Comparison of ENCODE assay signal across 11 mouse cellular contexts in the genomic region with DNA sequence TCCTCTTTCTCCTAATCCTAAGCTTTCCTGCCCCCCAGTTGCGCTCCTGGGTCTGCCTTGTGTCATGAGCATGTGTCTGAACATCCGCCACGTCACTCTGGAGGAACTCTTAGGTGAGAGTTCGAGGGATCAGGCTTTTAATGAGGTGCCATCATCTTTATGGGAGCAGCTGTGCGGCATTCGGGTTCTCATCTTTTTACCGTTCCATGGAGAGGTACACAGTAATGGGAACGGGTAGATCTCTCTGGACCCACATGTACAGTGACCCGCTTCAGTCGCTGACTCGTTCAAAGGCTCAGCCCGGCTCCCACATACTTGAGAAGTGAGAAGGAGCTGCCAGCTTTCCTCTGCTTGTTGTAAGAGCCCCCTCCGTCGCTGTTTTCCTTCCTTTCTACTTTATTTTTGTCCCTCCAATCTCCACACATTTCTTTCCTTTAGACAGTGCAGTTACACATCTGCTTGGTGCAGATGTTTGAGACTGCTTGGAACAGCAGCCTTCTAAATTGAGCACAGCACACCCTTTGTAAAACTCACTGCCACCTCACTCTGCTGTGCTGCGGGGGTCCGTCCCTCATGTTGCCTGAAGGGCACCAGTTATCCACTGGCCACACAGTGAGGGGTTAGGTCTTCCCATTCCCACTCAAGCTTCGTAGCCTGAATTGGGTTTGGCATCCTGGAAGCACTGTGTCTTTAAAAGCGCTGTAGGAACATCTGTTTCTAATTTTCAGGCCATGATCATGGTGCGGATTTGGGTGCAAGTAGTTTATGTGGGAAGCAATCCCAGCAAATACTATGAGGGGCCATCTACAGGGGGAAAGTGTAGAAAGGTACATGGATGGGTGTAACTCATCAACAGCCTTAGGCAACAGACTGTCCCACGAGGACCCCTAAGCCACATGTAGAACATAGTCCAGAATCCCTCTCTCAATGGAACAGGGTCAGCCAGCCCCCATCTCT.
DNase-seq lines count a peak whose midpoint lies in the region; ATAC-seq lines count a peak whose summit lies in the region.
"Had no signal": no experiment of that assay in that cellular context is flagged by ENCODE, and none has a peak within 500 bp of the region (broad histone marks: within the 10 kb centered on the region; RNA-seq: fewer than 3 reads in every experiment).

No protein-coding gene starts in this region.

- no peak overlapping the region for H3K9ac ChIP-seq in heart, embryonic 13.5 days
- no peak overlapping the region for H3K9ac ChIP-seq in stomach, embryonic 16.5 days (ENCODE audit: low read length)

- H3K9me3 ChIP-seq in heart, embryonic 13.5 days = no peaks in the 10 kb centered on the region
- H3K9me3 ChIP-seq in stomach, embryonic 16.5 days (replicated peaks; ENCODE audit: control insufficient read depth, low read length) = no peaks in the 10 kb centered on the region

- H3K4me1 ChIP-seq in heart, embryonic 13.5 days = peaks cover 35% of the 10 kb centered on the region
- no peaks in the 10 kb centered on the region for H3K4me1 ChIP-seq in stomach, embryonic 16.5 days (ENCODE audit: control insufficient read depth, insufficient read depth, low read length)

- DNase-seq in heart, adult 8-10 months (ENCODE audit: low spot score) = peak; percentile 42
- DNase-seq in heart, postnatal 14 days = no peak
- DNase-seq in right cerebral cortex, postnatal 25 days = peak; percentile 12
- no peak for DNase-seq in right cerebral cortex, postnatal 10 days (ENCODE audit: low spot score in 2 of 2)
- DNase-seq in cerebellum, postnatal 10 days = no peak
- DNase-seq: cerebellum, adult 9-10 months; layer of hippocampus, postnatal 36 days had no signal

- H3K36me3 ChIP-seq in heart, embryonic 13.5 days = no peaks in the 10 kb centered on the region
- no peaks in the 10 kb centered on the region for H3K36me3 ChIP-seq in stomach, embryonic 16.5 days (ENCODE audit: control insufficient read depth, insufficient read depth, low read length)

- no peak overlapping the region for H3K4me2 ChIP-seq in heart, embryonic 13.5 days
- H3K4me2 ChIP-seq in stomach, embryonic 16.5 days (ENCODE audit: low read depth, low read length) = no peak overlapping the region

- ATAC-seq in heart, embryonic 13.5 days (ENCODE audit: extremely low read depth, insufficient number of reproducible peaks, low FRiP score, low TSS enrichment) = no peak
- ATAC-seq in stomach, embryonic 16.5 days (ENCODE audit: insufficient read depth, low FRiP score) = no peak
- no peak for ATAC-seq in megakaryocyte progenitor cell, adult 5-6 weeks (replicated peaks; ENCODE audit: poor library complexity)
- ATAC-seq: forebrain, embryonic 14.5 days had no signal

- intact Hi-C loops in heart, postnatal 14 days (cut with DNase I) = no loop called here

- 61% methylated on average over 20 of the region's 20 CpGs for WGBS in heart, embryonic 13.5 days
- 69% methylated on average over 20 of the region's 20 CpGs for WGBS in stomach, embryonic 16.5 days

- no peaks in the 10 kb centered on the region for H3K27me3 ChIP-seq in heart, embryonic 13.5 days (replicated peaks)
- H3K27me3 ChIP-seq in stomach, embryonic 16.5 days (ENCODE audit: control insufficient read depth, insufficient read depth, low read length) = no peaks in the 10 kb centered on the region

- no peak overlapping the region for H3K4me3 ChIP-seq in heart, embryonic 13.5 days
- no peak overlapping the region for H3K4me3 ChIP-seq in stomach, embryonic 16.5 days (replicated peaks; ENCODE audit: low read length)

- peak overlapping the region; percentile 12 for H3K27ac ChIP-seq in heart, embryonic 13.5 days (replicated peaks)
- H3K27ac ChIP-seq in stomach, embryonic 16.5 days (ENCODE audit: low read length) = peak overlapping the region; percentile 21; the same call in 1 of the 2 replicates

Comparison
In these comparisons a context has a peak if more than half of its experiments do, and no peak if none do; other contexts are left out.
1. DNase-seq: peak in heart, adult 8-10 months (single experiment) and right cerebral cortex, postnatal 25 days (single experiment); none in heart, postnatal 14 days (0 of 2), right cerebral cortex, postnatal 10 days (0 of 2) and cerebellum, postnatal 10 days (0 of 2).